Mouse (Mus musculus) myocyte (in vitro differentiated cells): Measurements from ENCODE around the gene Pnpla6.

Source experiments
- CEBPB ChIP-seq: IDR thresholded peaks from 2 replicates; pipeline ENCODE4 v1.6.1; 2011; ENCODE audit warnings: mild to moderate bottlenecking, moderate library complexity; ENCODE audit not compliant: poor library complexity, insufficient read depth, severe bottlenecking
- E2F4 ChIP-seq: IDR thresholded peaks from one replicate; pipeline ENCODE4 v1.6.1; 2011; ENCODE audit warnings: mild to moderate bottlenecking, control low read depth, moderate library complexity; ENCODE audit not compliant: insufficient read depth
- MYOD1 ChIP-seq, 3 experiments: IDR thresholded peaks; one replicate each; pipeline ENCODE4 v1.6.1; 2011; ENCODE audit warnings: control low read depth in 2 of 3, low read depth in 2 of 3, mild to moderate bottlenecking in 2 of 3, moderate library complexity in 1 of 3; ENCODE audit not compliant: insufficient read length in 2 of 3, control insufficient read depth in 1 of 3
- MYOG ChIP-seq, 3 experiments: IDR thresholded peaks; one replicate each; pipeline ENCODE4 v1.6.1; 2011; ENCODE audit warnings: control low read depth in 2 of 3, low read depth in 2 of 3, mild to moderate bottlenecking in 2 of 3; ENCODE audit not compliant: insufficient read length in 2 of 3, control insufficient read depth in 1 of 3, insufficient read depth in 1 of 3
- POLR2A ChIP-seq: IDR thresholded peaks from one replicate; pipeline ENCODE4 v1.6.1; 2011; ENCODE audit warnings: low read depth, mild to moderate bottlenecking, control low read depth, moderate library complexity; ENCODE audit not compliant: insufficient read length
- POLR2AphosphoS2 ChIP-seq: IDR thresholded peaks from one replicate; pipeline ENCODE4 v1.6.1; 2011; ENCODE audit warnings: low read depth, control low read depth; ENCODE audit not compliant: insufficient read length
- REST ChIP-seq: IDR thresholded peaks from one replicate; pipeline ENCODE4 v1.6.1; 2011; ENCODE audit warnings: mild to moderate bottlenecking, control low read depth, moderate library complexity; ENCODE audit not compliant: insufficient read depth, insufficient read length
- SRF ChIP-seq: IDR thresholded peaks from one replicate; pipeline ENCODE4 v1.6.1; 2011; ENCODE audit warnings: low read depth; ENCODE audit not compliant: control insufficient read depth, insufficient read length
- TCF12 ChIP-seq: IDR thresholded peaks from one replicate; pipeline ENCODE4 v1.6.1; 2011; ENCODE audit warnings: mild to moderate bottlenecking, control low read depth; ENCODE audit not compliant: poor library complexity, insufficient read depth, severe bottlenecking
- USF1 ChIP-seq: IDR thresholded peaks from one replicate; pipeline ENCODE4 v1.6.1; 2011; ENCODE audit warnings: low read depth, mild to moderate bottlenecking, control low read depth, moderate library complexity

DNA sequence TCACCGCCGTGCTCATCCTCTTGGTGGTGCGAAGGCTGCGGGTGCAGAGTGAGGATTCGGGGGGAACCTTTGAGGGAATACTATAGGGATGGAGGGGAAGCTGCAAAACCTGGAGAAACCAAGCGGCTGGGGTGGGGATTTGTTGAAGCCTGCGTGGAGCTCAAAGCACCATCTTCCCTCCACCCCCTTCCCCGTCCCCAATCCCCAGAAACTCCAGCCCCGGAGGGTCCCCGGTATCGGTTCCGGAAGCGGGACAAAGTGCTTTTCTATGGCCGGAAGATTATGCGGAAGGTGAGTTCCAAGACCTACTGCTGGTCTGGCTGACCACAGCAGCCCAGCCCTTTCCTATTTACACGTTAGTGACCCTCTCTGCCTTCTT lies 1.9 kb downstream of the Pnpla6 start:
- TF ChIP-seq TCF12 (no peak), POLR2A (no peak), MYOD1 (IDR thresholded peaks at IDR 0.05; ENCODE audit: control insufficient read depth in 1 of 3, insufficient read length in 2 of 3, low read depth in 2 of 3) (no peak), USF1 (no peak), MYOG (IDR thresholded peaks at IDR 0.05; ENCODE audit: control insufficient read depth in 1 of 3, insufficient read depth in 1 of 3, insufficient read length in 2 of 3, low read depth in 2 of 3) (no peak), REST (no peak), SRF (no peak), E2F4 (no peak), POLR2AphosphoS2 (no peak), CEBPB (no peak)
